Mouse (Mus musculus) Patski (cell line): ENCODE measurements around the gene Scg5. TPM values are rescaled to one million over a fixed set of nuclear protein-coding genes. Genes with fewer than 3 reads are reported as not detected.

Experiments used
- ATAC-seq: fragments of 100-300 bp; one replicate; pipeline ENCODE4 v1.8.0; 2021
- CTCF ChIA-PET: fragments of 350-600 bp; sonication (Branson Sonifier 250); formaldehyde crosslinking; loops from one replicate; lab custom pipeline; 2022; ENCODE audit warnings: inconsistent platforms; lab: Charles Lee
- POLR2A ChIA-PET: fragments of 350-600 bp; sonication (Branson Sonifier 250); formaldehyde crosslinking; loops from one replicate; lab custom pipeline; 2022; ENCODE audit warnings: antibody characterized with exemption, inconsistent platforms; lab: Charles Lee
- DNase-seq: peaks from one replicate; pipeline ENCODE4 v3.0.0-alpha.2; 2011; ENCODE audit warnings: low read depth, low spot score
- H3K27me3 ChIP-seq: fragments of 371-371 bp; one replicate; pipeline ENCODE4 v1.5.1; 2021
- CTCF ChIP-seq: fragments of 100-300 bp; IDR thresholded peaks from one replicate; pipeline ENCODE4 v1.5.1; 2021
- in situ Hi-C: fragments of 300-500 bp; cut with MboI; formaldehyde crosslinking; loops from 3 replicates; pipeline ENCODE4 v1.11.1; 2018; ENCODE audit warnings: low pct_unique_long_range_greater_than_20kb, mixed read lengths
- polyA plus RNA-seq: library from polyadenylated mRNA; unstranded; gene quantifications from one replicate; pipeline ENCODE4 v1.2.3, GENCODE M21; 2021

Scg5 gene
- polyA plus RNA-seq, 1 experiment from 2014 or later: 0.24 TPM

- no peak for TF ChIP-seq CTCF
- no peak for DNase-seq
- no peak for ATAC-seq
- peaks cover 25% of the 10 kb centered on the region for H3K27me3 ChIP-seq
- CTCF ChIA-PET: no interaction called here
- POLR2A ChIA-PET: no interaction called here
- in situ Hi-C loops: no loop called here
Measured at GRCm38 (mm10) chr2:113758311-113759161, 70.4 kb downstream of the Scg5 start, which contains the start of gene Grem1. Grem1 (minus strand) TSS chr2:113758646.

GRCm38 (mm10) chr2:113757525-113758310, 71.2 kb downstream of the Scg5 start:
- ATAC-seq: peak; percentile 63

GRCm38 (mm10) chr2:113756924-113757524, 71.9 kb downstream of the Scg5 start:
- POLR2A ChIA-PET: no interaction called here
- DNase-seq: no peak
- ATAC-seq: no peak
- no peak for TF ChIP-seq CTCF
- in situ Hi-C loops: no loop called here
- CTCF ChIA-PET: no interaction called here
- H3K27me3 ChIP-seq: peaks cover 25% of the 10 kb centered on the region

More at GRCm38 (mm10) chr2:113757525-113758310, 71.2 kb downstream of the Scg5 start:
- ChIA-PET POLR2A (no interaction called here), CTCF (no interaction called here)
- no peak for TF ChIP-seq CTCF
- in situ Hi-C loops: no loop called here
- peaks cover 25% of the 10 kb centered on the region for H3K27me3 ChIP-seq
- DNase-seq: no peak

- in situ Hi-C loops: no loop called here
- TF ChIP-seq CTCF: no peak
- no peak for ATAC-seq
- POLR2A ChIA-PET: no interaction called here
- DNase-seq: no peak
- CTCF ChIA-PET: interaction anchor here (1.0 to 1.7 kb wide), 2 partner anchors 26 to 37 kb away, joined by 3 read pairs; no protein-coding TSS in a partner anchor
- peaks cover 15% of the 10 kb centered on the region for H3K27me3 ChIP-seq
Measured at GRCm38 (mm10) chr2:113749721-113750120, 79.2 kb downstream of the Scg5 start.

- ATAC-seq (no peak), DNase-seq (no peak)
- in situ Hi-C loops: no loop called here
- no peak for TF ChIP-seq CTCF
- H3K27me3 ChIP-seq: peaks cover 14% of the 10 kb centered on the region
- CTCF ChIA-PET: interaction anchor here (1.0 kb wide), 1 partner anchor 25 kb away, joined by 3 read pairs; no protein-coding TSS in a partner anchor
- POLR2A ChIA-PET: no interaction called here
Measured at GRCm38 (mm10) chr2:113749309-113749708, 79.6 kb downstream of the Scg5 start.

GRCm38 (mm10) chr2:113728581-113728980, 100.3 kb downstream of the Scg5 start:
- ChIA-PET CTCF (interaction anchor here (0.8 kb wide), 1 partner anchor 11 kb away, joined by 3 read pairs; no protein-coding TSS in a partner anchor), POLR2A (no interaction called here)
- in situ Hi-C loops: no loop called here
- H3K27me3 ChIP-seq: peaks cover 12% of the 10 kb centered on the region
- DNase-seq (no peak), ATAC-seq (no peak)
- no peak for TF ChIP-seq CTCF

Other genes starting within 250 kb of the Scg5 start
- 0.18 TPM for gene Grem1, start 70.5 kb downstream of the Scg5 start, polyA plus RNA-seq
- 30.1 TPM for gene Arhgap11a, start 19.5 kb upstream of the Scg5 start, polyA plus RNA-seq
- gene Gjd2, start 184.5 kb upstream of the Scg5 start, polyA plus RNA-seq: not detected
- not detected for gene Actc1, start 224.4 kb upstream of the Scg5 start, polyA plus RNA-seq